ENCODE assay signal across 27 mouse cellular contexts in the genomic region with DNA sequence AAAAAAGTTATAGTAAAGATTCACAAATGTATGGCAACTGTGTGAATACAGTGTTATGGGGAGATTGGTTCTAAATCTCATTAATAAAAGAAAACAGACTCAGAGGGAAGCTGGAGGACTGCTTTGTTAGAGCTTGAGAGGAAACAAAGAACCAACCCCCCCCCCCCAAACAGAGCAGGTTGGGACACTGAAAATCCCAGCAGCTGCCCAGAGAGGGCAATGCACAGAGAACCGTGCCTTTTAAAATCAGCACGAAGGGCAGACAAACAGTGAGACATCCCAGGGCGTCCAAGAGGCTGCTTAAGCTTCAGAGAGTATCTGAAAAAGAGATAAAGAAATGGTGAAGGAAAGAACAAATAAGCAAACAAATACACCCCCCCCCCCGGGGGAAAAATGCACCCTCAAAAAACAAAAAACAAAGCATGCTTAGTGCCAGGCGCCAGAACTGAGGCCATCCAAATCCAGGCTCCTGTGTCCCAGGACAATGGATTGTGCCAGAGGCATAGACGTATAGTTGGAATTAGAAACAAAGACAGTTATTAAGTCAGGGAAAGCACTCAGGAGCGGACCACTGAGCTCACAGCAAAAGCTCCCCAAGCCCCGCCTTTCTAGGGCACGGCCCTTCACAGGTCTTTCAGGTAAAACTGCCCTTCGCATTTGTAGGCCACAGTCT.
DNase-seq lines count a peak whose midpoint lies in the region; ATAC-seq and TF ChIP-seq lines count a peak whose summit lies in the region.
"Had no signal": no experiment of that assay in that cellular context is flagged by ENCODE, and none has a peak within 500 bp of the region (broad histone marks: within the 10 kb centered on the region; RNA-seq: fewer than 3 reads in every experiment).

No protein-coding gene starts in this region.

- H3K4me3 ChIP-seq in hindbrain, embryonic 13.5 days = no peak overlapping the region
- no peak overlapping the region for H3K4me3 ChIP-seq in hindbrain, postnatal 0 days (ENCODE audit: low read length)
- no peak overlapping the region for H3K4me3 ChIP-seq in hindbrain, embryonic 14.5 days (replicated peaks; ENCODE audit: low read length)
- H3K4me3 ChIP-seq: heart, embryonic 13.5 days; layer of hippocampus, adult 2 months; limb, embryonic 12.5 days; neural tube, embryonic 15.5 days; stomach, embryonic 15.5 days had no signal

- peak; percentile 17 for DNase-seq in embryo, embryonic 10.5 days (ENCODE audit: low spot score)
- DNase-seq in embryo, embryonic 9.5 days (ENCODE audit: extremely low spot score) = no peak
- DNase-seq in hindbrain, postnatal 0 days (ENCODE audit: low spot score) = no peak
- no peak for DNase-seq in hindbrain, embryonic 14.5 days (ENCODE audit: low spot score)
- DNase-seq in kidney, postnatal 10 days = no peak
- DNase-seq: adrenal gland, adult 2 months; cerebellum, adult 18-20 months; cerebellum, postnatal 14 days; gastrocnemius, postnatal 14 days; heart, adult 18-20 months; kidney, adult 18-20 months; liver, postnatal 0 days; right cerebral cortex, adult 18-20 months; thymus, postnatal 36 days had no signal

- H3K36me3 ChIP-seq in hindbrain, embryonic 13.5 days = no peaks in the 10 kb centered on the region
- H3K36me3 ChIP-seq in hindbrain, postnatal 0 days (ENCODE audit: insufficient read depth, low read length) = no peaks in the 10 kb centered on the region
- no peaks in the 10 kb centered on the region for H3K36me3 ChIP-seq in hindbrain, embryonic 14.5 days (replicated peaks; ENCODE audit: control insufficient read depth, insufficient read depth)
- H3K36me3 ChIP-seq: heart, embryonic 13.5 days; limb, embryonic 12.5 days; neural tube, embryonic 15.5 days; stomach, embryonic 15.5 days had no signal

- H3K4me1 ChIP-seq in hindbrain, embryonic 13.5 days (replicated peaks) = peaks cover 22% of the 10 kb centered on the region
- 0 out of 2 replicates have a peak, but pooled peaks cover 3% of the 10 kb centered on the region for H3K4me1 ChIP-seq in hindbrain, postnatal 0 days (ENCODE audit: insufficient read depth, low read length)
- peaks cover 9% of the 10 kb centered on the region for H3K4me1 ChIP-seq in hindbrain, embryonic 14.5 days (replicated peaks; ENCODE audit: control insufficient read depth, insufficient read depth, low read length)
- H3K4me1 ChIP-seq: stomach, embryonic 15.5 days had no signal

- no peak overlapping the region for H3K4me2 ChIP-seq in hindbrain, embryonic 13.5 days
- no peak overlapping the region for H3K4me2 ChIP-seq in hindbrain, postnatal 0 days (ENCODE audit: low read depth, low read length)
- H3K4me2 ChIP-seq in hindbrain, embryonic 14.5 days (replicated peaks) = no peak overlapping the region
- H3K4me2 ChIP-seq: heart, embryonic 13.5 days; limb, embryonic 12.5 days; liver, embryonic 11.5 days; neural tube, embryonic 15.5 days; stomach, embryonic 15.5 days had no signal

- H3K9me3 ChIP-seq in hindbrain, embryonic 13.5 days = no peaks in the 10 kb centered on the region
- H3K9me3 ChIP-seq in hindbrain, postnatal 0 days (ENCODE audit: low read length) = no peaks in the 10 kb centered on the region
- H3K9me3 ChIP-seq in hindbrain, embryonic 14.5 days (ENCODE audit: control insufficient read depth, low read length) = no peaks in the 10 kb centered on the region
- H3K9me3 ChIP-seq: heart, embryonic 13.5 days; limb, embryonic 12.5 days; neural tube, embryonic 15.5 days; stomach, embryonic 15.5 days had no signal

- no peak for TF ChIP-seq CTCF in hindbrain, postnatal 0 days (IDR thresholded peaks at IDR 0.05; ENCODE audit: low read depth)

- no peak overlapping the region for H3K9ac ChIP-seq in hindbrain, embryonic 13.5 days
- no peak overlapping the region for H3K9ac ChIP-seq in hindbrain, postnatal 0 days (replicated peaks; ENCODE audit: low read length)
- H3K9ac ChIP-seq in hindbrain, embryonic 14.5 days = 0 out of 2 replicates have a peak overlapping the region, but pooled peaks have one; percentile 20
- H3K9ac ChIP-seq: heart, embryonic 13.5 days; limb, embryonic 12.5 days; liver, postnatal 0 days; neural tube, embryonic 15.5 days; stomach, embryonic 15.5 days had no signal

- ATAC-seq in hindbrain, embryonic 13.5 days (ENCODE audit: low FRiP score) = no peak
- ATAC-seq in hindbrain, postnatal 0 days = no peak
- no peak for ATAC-seq in hindbrain, embryonic 14.5 days (ENCODE audit: low FRiP score)
- ATAC-seq in monocyte, adult 5-6 weeks (replicated peaks; ENCODE audit: insufficient number of reproducible peaks, low FRiP score, low TSS enrichment, poor library complexity, severe bottlenecking) = no peak
- ATAC-seq: forebrain, embryonic 14.5 days; inflammation-experienced regulatory T-cells, adult 6 months; liver, postnatal 0 days; lung, postnatal 0 days had no signal

- 35% methylated on average over 10 of the region's 10 CpGs for WGBS in hindbrain, embryonic 13.5 days
- 38% methylated on average over 10 of the region's 10 CpGs for WGBS in hindbrain, postnatal 0 days
- WGBS in hindbrain, embryonic 14.5 days = 31% methylated on average over 10 of the region's 10 CpGs

- H3K27ac ChIP-seq in hindbrain, embryonic 13.5 days = peak overlapping the region; percentile 23; the same call in 1 of the 2 replicates
- no peak overlapping the region for H3K27ac ChIP-seq in hindbrain, postnatal 0 days
- 0 out of 2 replicates have a peak overlapping the region, but pooled peaks have one; percentile 14 for H3K27ac ChIP-seq in hindbrain, embryonic 14.5 days
- H3K27ac ChIP-seq: heart, embryonic 13.5 days; kidney, postnatal 0 days; layer of hippocampus, adult 2 months; limb, embryonic 12.5 days; macrophage; neural tube, embryonic 15.5 days; stomach, embryonic 15.5 days had no signal

- no peaks in the 10 kb centered on the region for H3K27me3 ChIP-seq in hindbrain, embryonic 13.5 days
- H3K27me3 ChIP-seq in hindbrain, postnatal 0 days (ENCODE audit: insufficient read depth, low read length) = no peaks in the 10 kb centered on the region
- no peaks in the 10 kb centered on the region for H3K27me3 ChIP-seq in hindbrain, embryonic 14.5 days (ENCODE audit: control insufficient read depth, insufficient read depth, low read length)
- H3K27me3 ChIP-seq: heart, embryonic 13.5 days; neural tube, embryonic 15.5 days; stomach, embryonic 15.5 days had no signal
